ENCODE assay signal across 7 mouse cellular contexts in the genomic region with DNA sequence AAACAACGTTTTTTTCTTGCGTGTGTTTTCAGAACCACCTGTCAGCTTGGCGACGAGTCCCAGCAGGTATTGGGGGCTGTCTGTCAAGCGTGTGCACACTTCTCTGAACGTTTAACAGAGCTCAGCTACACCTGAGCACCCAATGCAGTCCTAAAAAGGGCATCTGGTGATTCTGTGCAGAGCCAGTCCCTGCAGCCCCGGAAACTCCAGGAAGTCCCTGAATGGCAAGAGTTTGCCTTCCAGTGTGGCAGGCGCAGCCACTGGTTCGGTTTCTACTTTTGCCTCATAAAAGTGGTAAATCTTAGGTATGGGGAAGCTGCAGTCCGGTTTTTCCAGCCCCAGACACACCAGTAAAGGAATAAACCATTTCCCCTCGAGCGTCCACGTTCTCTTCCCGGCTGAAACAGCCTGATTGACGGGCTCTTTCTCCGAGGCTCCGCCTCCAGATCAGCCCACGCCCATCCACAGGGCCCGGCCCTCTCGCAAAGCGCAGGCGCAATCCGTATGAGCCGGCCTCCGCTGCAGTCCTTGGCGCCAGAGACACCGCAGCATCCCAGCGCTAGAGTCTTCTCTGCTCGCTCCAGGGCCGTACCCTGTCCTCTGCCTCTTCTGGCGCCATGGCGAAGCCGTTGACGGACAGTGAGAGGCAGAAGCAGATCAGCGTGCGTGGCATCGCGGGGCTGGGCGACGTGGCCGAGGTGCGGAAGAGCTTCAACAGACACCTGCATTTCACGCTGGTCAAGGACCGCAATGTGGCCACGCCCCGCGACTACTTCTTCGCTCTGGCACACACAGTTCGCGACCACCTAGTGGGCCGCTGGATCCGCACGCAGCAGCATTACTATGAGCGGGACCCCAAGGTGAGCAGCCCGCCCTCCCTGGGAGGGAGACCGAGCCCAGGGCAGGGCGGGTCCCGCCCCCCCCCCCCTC. TPM values are rescaled to one million over a fixed set of nuclear protein-coding genes. Genes with fewer than 3 reads are reported as not detected.
DNase-seq lines count a peak whose midpoint lies in the region; ATAC-seq lines count a peak whose summit lies in the region.

A gene (plus strand): TSS at position 485 of the 930 bp plus-strand sequence.

- DNase-seq in adrenal gland, adult 18-20 months (ENCODE audit: low spot score in 2 of 2) = peak; percentile 79 to 80
- DNase-seq in embryo, embryonic 10.5 days (ENCODE audit: low spot score) = peak; percentile 94
- DNase-seq in gastrocnemius, postnatal 14 days = peak; percentile 89
- DNase-seq in left cerebral cortex, postnatal 14 days (ENCODE audit: low spot score in 2 of 2) = peak; percentile 81 to 87
- DNase-seq in mesoderm, embryonic 11.5 days (ENCODE audit: low read depth, low spot score) = peak; percentile 93
- peak; percentile 81 for DNase-seq in skeletal muscle tissue, adult 2 months (ENCODE audit: low read depth, low spot score)

- ATAC-seq in inflammation-experienced regulatory T-cells, adult 6 months = peak; percentile 93

- intact Hi-C loops in gastrocnemius, postnatal 14 days (cut with DNase I; ENCODE audit: low total_unique reads) = loop anchor here (10.0 kb wide), 1 partner anchor 118 kb away; a partner anchor contains a TSS
- intact Hi-C loops in left cerebral cortex, postnatal 14 days (cut with DNase I) = no loop called here

RNA-seq across cellular contexts. Expression of the gene that starts here (rescaled TPM):
- total RNA-seq in adrenal gland, adult 18-20 months (2021) = 10 to 100 TPM; 41.3 to 50.3 TPM
- 10 to 100 TPM; 10.6 to 12.3 TPM for total RNA-seq in gastrocnemius, postnatal 14 days (2021)
- polyA plus RNA-seq in inflammation-experienced regulatory T-cells, adult 6 months (2017; shearing (Covaris generic)) = 10 to 100 TPM; 45.0 to 48.4 (median 46.1) TPM
- 100 to 1,000 TPM; 120 to 124 TPM for total RNA-seq in left cerebral cortex, postnatal 14 days (2021)

Comparison
In these comparisons a context has a peak if more than half of its experiments do, and no peak if none do; other contexts are left out.
1. Peak in every context shown above with its lines: DNase-seq and ATAC-seq.